Comparison of ENCODE assay signal across 17 mouse cellular contexts in the genomic region with DNA sequence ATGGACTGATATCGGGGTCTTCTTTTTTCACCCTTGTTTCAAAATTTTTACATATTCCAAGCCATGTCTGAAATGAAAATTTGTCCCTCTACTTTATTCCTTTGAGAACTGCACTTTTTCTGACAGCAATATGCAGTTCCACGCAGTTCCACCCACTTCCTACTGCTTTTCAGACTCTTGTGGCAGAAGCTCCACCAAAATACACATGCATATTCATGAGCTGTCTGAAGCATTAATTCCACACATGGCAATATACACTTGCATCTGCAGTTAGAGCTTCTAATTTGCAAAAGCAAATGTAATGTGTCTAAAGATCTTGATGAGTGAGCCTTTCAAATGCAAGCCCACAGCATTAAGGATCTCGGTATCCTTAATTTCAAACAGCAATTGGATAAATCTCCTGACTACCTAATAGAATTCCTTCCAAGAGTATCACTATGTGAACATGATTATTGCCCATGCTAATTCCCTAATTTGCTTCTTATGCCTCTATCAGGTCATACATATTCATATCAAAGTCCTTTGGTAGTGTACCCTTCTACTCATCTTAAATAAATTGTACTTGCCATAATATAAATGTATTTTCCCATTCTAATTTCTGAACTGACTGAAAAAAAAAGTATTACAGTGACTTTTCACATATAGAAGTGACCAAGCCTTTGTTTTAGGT.
DNase-seq lines count a peak whose midpoint lies in the region; ATAC-seq and TF ChIP-seq lines count a peak whose summit lies in the region.
"Had no signal": no experiment of that assay in that cellular context is flagged by ENCODE, and none has a peak within 500 bp of the region (broad histone marks: within the 10 kb centered on the region; RNA-seq: fewer than 3 reads in every experiment).

No protein-coding gene starts in this region.

- no peak overlapping the region for H3K4me2 ChIP-seq in hindbrain, embryonic 14.5 days (replicated peaks)
- no peak overlapping the region for H3K4me2 ChIP-seq in hindbrain, postnatal 0 days (ENCODE audit: low read depth, low read length)
- H3K4me2 ChIP-seq in midbrain, embryonic 13.5 days (replicated peaks) = no peak overlapping the region
- H3K4me2 ChIP-seq: embryonic facial prominence, embryonic 13.5 days; heart, embryonic 11.5 days had no signal

- no peak for DNase-seq in hindbrain, embryonic 14.5 days (ENCODE audit: low spot score)
- no peak for DNase-seq in hindbrain, postnatal 0 days (ENCODE audit: low spot score)
- no peak for DNase-seq in midbrain, embryonic 10.5 days (ENCODE audit: low spot score)
- DNase-seq in layer of hippocampus, adult 9-11 months = peak; percentile 72
- peak; percentile 17 for DNase-seq in right cerebral cortex, postnatal 25 days
- no peak for DNase-seq in kidney, postnatal 4 days
- DNase-seq: B cell, adult 2 months; cerebellum, adult 8-10 months; gastrocnemius, postnatal 36 days; lung, adult 2 months; lung, postnatal 4 days; thymus, adult 18-20 months had no signal

- no peak overlapping the region for H3K27ac ChIP-seq in hindbrain, embryonic 14.5 days
- no peak overlapping the region for H3K27ac ChIP-seq in hindbrain, postnatal 0 days
- no peak overlapping the region for H3K27ac ChIP-seq in midbrain, embryonic 13.5 days
- no peak overlapping the region for H3K27ac ChIP-seq in midbrain, embryonic 10.5 days (replicated peaks)
- H3K27ac ChIP-seq: embryonic facial prominence, embryonic 13.5 days had no signal

- H3K9ac ChIP-seq in hindbrain, embryonic 14.5 days = no peak overlapping the region
- no peak overlapping the region for H3K9ac ChIP-seq in hindbrain, postnatal 0 days (replicated peaks; ENCODE audit: low read length)
- H3K9ac ChIP-seq in midbrain, embryonic 13.5 days (replicated peaks) = no peak overlapping the region
- H3K9ac ChIP-seq: embryonic facial prominence, embryonic 13.5 days had no signal

- no peak overlapping the region for H3K4me3 ChIP-seq in hindbrain, embryonic 14.5 days (replicated peaks; ENCODE audit: low read length)
- no peak overlapping the region for H3K4me3 ChIP-seq in hindbrain, postnatal 0 days (ENCODE audit: low read length)
- H3K4me3 ChIP-seq in midbrain, embryonic 13.5 days (replicated peaks) = no peak overlapping the region
- H3K4me3 ChIP-seq in midbrain, embryonic 10.5 days = no peak overlapping the region
- H3K4me3 ChIP-seq: embryonic facial prominence, embryonic 13.5 days had no signal

- no peaks in the 10 kb centered on the region for H3K27me3 ChIP-seq in hindbrain, embryonic 14.5 days (ENCODE audit: control insufficient read depth, insufficient read depth, low read length)
- no peaks in the 10 kb centered on the region for H3K27me3 ChIP-seq in hindbrain, postnatal 0 days (ENCODE audit: insufficient read depth, low read length)
- H3K27me3 ChIP-seq in midbrain, embryonic 13.5 days = no peaks in the 10 kb centered on the region
- H3K27me3 ChIP-seq in midbrain, embryonic 10.5 days (ENCODE audit: low read depth, poor library complexity, severe bottlenecking) = peaks cover 5% of the 10 kb centered on the region
- H3K27me3 ChIP-seq: embryonic facial prominence, embryonic 13.5 days had no signal

- H3K36me3 ChIP-seq in hindbrain, embryonic 14.5 days (replicated peaks; ENCODE audit: control insufficient read depth, insufficient read depth) = no peaks in the 10 kb centered on the region
- H3K36me3 ChIP-seq in hindbrain, postnatal 0 days (ENCODE audit: insufficient read depth, low read length) = no peaks in the 10 kb centered on the region
- no peaks in the 10 kb centered on the region for H3K36me3 ChIP-seq in midbrain, embryonic 13.5 days
- no peaks in the 10 kb centered on the region for H3K36me3 ChIP-seq in midbrain, embryonic 10.5 days
- H3K36me3 ChIP-seq: embryonic facial prominence, embryonic 13.5 days had no signal

- no peaks in the 10 kb centered on the region for H3K9me3 ChIP-seq in hindbrain, embryonic 14.5 days (ENCODE audit: control insufficient read depth, low read length)
- H3K9me3 ChIP-seq in hindbrain, postnatal 0 days (ENCODE audit: low read length) = no peaks in the 10 kb centered on the region
- no peaks in the 10 kb centered on the region for H3K9me3 ChIP-seq in midbrain, embryonic 13.5 days
- H3K9me3 ChIP-seq in midbrain, embryonic 10.5 days (replicated peaks) = no peaks in the 10 kb centered on the region
- H3K9me3 ChIP-seq: embryonic facial prominence, embryonic 13.5 days had no signal

- 71% methylated on average over 3 of the region's 3 CpGs for WGBS in hindbrain, embryonic 14.5 days
- 73% methylated on average over 3 of the region's 3 CpGs for WGBS in hindbrain, postnatal 0 days
- WGBS in midbrain, embryonic 13.5 days = 74% methylated on average over 3 of the region's 3 CpGs
- 89% methylated on average over 3 of the region's 3 CpGs for WGBS in midbrain, embryonic 10.5 days

- no peaks in the 10 kb centered on the region for H3K4me1 ChIP-seq in hindbrain, embryonic 14.5 days (replicated peaks; ENCODE audit: control insufficient read depth, insufficient read depth, low read length)
- no peaks in the 10 kb centered on the region for H3K4me1 ChIP-seq in hindbrain, postnatal 0 days (ENCODE audit: insufficient read depth, low read length)
- H3K4me1 ChIP-seq in midbrain, embryonic 13.5 days (replicated peaks) = peaks cover 3% of the 10 kb centered on the region; the same call in 1 of the 2 replicates
- H3K4me1 ChIP-seq in midbrain, embryonic 10.5 days = peaks cover under 1% of the 10 kb centered on the region; the same call in 1 of the 2 replicates
- H3K4me1 ChIP-seq: embryonic facial prominence, embryonic 13.5 days had no signal

- peak; percentile 59; the same call in 1 of the 2 replicates for ATAC-seq in hindbrain, embryonic 14.5 days (ENCODE audit: low FRiP score)
- no peak for ATAC-seq in hindbrain, postnatal 0 days
- ATAC-seq in midbrain, embryonic 13.5 days = 0 out of 2 replicates have a peak, but pooled peaks have one; percentile 58
- ATAC-seq in cerebellum, adult (ENCODE audit: insufficient number of reproducible peaks, low FRiP score, low TSS enrichment) = no peak
- ATAC-seq: inflammation-experienced regulatory T-cells, adult 6 months had no signal

- no peak for TF ChIP-seq CTCF in hindbrain, postnatal 0 days (IDR thresholded peaks at IDR 0.05; ENCODE audit: low read depth)

Comparison
In these comparisons a context has a peak if more than half of its experiments do, and no peak if none do; other contexts are left out.
1. ATAC-seq: peak in hindbrain, embryonic 14.5 days (single experiment) and midbrain, embryonic 13.5 days (single experiment); none in hindbrain, postnatal 0 days (single experiment) and cerebellum, adult (single experiment).
2. DNase-seq: peak in layer of hippocampus, adult 9-11 months (single experiment) and right cerebral cortex, postnatal 25 days (single experiment); none in hindbrain, embryonic 14.5 days (single experiment), hindbrain, postnatal 0 days (single experiment), midbrain, embryonic 10.5 days (single experiment) and kidney, postnatal 4 days (0 of 2).